Mouse (Mus musculus) cerebral cortex, adult 2 months (tissue): ENCODE results near the gene Kif9.

Source experiments
- WGBS: fragments of 180-500 bp; shearing (Covaris S2); methylation state at CpG from one replicate; pipeline ENCODE4 v1.1.7; 2018; 5-methylcytosine and 5-hydroxymethylcytosine counted together

Kif9 gene

DNA sequence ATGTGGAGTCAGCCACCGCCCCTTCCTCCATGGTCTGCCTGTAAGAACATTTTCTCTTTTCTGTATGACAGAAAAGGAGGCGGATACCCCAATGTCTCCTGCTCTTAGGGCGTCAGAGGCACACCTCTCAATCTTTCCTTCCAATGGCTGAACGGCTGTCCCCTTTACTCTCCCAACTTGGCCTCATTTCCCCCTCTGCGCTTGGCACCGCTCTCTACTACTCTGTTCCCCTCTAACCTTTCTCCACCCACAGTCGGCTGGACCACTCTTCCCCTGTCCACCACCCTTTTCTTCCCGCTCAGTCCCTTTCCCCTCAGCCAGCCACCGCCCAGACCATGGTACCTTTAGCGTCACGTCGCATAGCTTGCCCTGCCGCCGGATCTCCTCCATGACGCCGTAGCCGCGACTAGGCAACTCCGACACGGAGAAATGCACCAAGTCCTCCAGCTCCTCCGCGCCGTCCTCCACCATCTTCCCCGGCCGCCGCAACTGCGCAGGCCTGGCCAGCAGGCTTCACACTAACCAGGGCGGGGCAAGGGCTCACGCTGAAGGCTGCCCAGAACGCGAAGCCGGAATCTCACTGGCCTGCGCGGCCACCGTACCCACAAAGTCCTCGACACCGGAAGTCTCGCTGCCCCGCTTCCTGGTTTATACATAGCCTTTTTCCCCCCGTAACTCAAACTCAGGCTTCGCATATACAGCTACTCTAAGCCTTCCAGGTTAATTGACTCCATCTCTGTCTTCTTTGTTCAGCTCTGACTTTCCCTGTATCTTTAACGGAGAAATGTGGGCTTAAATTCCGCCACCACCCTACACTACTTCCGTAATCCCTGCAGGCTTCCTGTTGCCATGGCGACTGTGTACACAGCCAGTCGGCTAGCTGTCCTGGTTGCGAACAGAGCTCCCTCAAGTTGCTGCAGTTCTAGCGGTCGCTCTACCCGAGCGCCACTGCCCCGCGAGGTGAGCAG, at the start of gene Kif9, which contains the start of gene Klhl18:
Gene Kif9, plus strand, starts transcription at position 835 of the 968 bp plus-strand sequence.
Gene Klhl18, minus strand, starts transcription at position 571 of the 968 bp plus-strand sequence.
- WGBS: under 1% methylated on average over 53 of the region's 53 CpGs

GRCm38 (mm10) chr9:110431241-110431640, 45.5 kb upstream of the Kif9 start:
- 54% methylated on average over 8 of the region's 8 CpGs for WGBS

- 99% methylated on average over 2 of the region's 2 CpGs for WGBS
Measured at GRCm38 (mm10) chr9:110433045-110433444, 43.7 kb upstream of the Kif9 start.

DNA sequence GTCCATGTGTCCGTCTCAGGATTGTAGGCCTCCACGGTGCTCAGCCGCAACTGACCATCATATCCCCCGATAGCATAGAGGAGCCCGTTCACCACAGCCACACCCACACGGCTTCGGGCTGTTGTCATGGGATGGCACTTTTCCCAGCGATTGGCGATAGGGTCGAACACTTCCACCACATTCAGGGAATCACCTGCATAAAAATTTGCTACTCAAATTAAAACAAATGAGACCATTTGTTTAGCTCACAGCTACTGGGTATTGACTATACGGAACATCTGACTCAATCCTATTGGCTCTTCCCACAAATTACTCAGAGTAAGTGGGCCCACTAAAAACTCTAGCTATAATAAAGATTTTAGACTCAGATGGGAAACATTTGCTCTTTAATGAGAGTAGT, 40.7 kb upstream of the Kif9 start:
- WGBS: 91% methylated on average over 11 of the region's 11 CpGs

DNA sequence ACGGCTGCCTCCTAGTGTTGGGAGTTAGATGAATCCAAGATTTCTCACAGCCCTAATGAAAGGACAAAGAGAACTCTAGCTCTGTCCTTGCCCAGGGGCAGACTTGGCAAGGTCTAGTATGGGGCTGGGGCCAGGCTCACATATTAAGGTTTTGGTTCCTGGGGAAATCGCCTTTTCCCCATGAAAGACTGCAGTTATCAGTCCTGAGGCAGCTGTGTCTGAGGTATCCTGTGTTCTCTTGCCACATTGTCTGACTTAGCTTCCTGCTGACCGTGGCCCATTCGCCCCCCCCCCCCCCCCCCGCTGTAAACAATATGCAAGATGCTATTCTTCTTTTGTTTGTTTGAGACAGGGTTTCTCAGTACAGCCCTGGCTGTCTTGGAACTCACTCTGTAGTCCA, 36.7 kb upstream of the Kif9 start:
- 45% methylated on average over 5 of the region's 5 CpGs for WGBS

DNA sequence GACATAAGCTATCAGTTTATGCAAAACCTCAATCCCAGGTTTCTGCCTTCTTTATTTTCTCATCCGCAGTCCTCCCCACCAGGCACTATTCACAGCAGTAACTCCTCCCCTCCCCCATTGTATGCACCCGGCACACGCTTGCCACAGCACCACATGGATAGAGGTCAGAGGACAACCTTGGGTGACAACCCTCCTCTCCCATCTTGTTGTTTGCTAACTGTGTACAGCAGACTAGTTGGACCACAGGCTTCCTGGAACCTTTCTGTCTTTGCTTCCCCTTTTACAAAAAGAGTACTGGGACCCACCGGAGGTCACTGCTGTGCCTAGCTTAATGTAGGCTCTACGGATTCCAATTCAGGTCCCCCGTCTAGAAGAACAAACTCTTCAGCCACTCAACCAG, 36.2 kb upstream of the Kif9 start:
- WGBS: 88% methylated on average over 6 of the region's 6 CpGs

DNA sequence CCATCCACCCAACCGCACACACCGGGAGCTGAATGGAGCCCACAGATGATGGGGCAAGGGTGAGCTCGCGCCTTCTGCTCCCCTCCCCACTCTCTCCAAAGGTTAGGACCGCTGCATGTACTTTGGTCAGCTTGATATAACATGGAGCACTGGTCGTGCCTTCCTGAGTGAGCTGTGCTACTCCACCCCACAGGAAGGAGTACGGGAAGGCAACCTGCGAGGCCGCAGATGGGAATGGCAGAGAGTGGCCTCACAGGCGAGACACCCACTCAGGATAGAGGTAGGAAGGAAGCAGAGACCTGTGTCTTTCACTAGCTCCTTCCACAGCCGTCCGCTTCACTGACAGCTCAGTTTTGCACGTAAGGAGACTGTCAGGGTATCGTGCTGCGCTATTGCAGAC, 28.4 kb upstream of the Kif9 start:
- WGBS: 80% methylated on average over 15 of the region's 15 CpGs

- WGBS: 20% methylated on average over 11 of the region's 11 CpGs
Measured at GRCm38 (mm10) chr9:110448857-110449617, 27.7 kb upstream of the Kif9 start.

DNA sequence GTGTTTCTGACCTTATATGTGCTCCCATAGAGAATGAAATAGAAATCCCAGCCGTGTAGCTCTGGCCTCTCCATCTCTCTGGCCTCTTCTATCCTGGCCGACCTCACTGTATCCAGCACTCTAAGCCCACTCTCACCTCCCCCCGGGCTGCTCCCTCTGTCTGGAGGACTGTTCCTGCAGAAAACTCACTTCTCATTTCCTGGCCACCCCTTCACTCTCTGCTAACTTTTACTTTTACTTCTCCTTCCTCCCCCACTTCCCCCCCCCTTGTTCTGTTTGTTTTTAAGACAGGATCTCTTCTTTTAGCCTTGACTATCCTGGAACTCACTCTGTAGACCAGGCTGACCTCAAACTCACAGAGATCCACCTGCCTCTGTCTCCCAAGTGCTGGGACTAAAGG, 24.2 kb upstream of the Kif9 start:
- WGBS: 83% methylated on average over 3 of the region's 3 CpGs

- WGBS: 82% methylated on average over 3 of the region's 3 CpGs
Measured at GRCm38 (mm10) chr9:110457926-110458325, 18.8 kb upstream of the Kif9 start.

- WGBS: 70% methylated on average over 2 of the region's 2 CpGs
Measured at GRCm38 (mm10) chr9:110459145-110459727, 17.5 kb upstream of the Kif9 start.

DNA sequence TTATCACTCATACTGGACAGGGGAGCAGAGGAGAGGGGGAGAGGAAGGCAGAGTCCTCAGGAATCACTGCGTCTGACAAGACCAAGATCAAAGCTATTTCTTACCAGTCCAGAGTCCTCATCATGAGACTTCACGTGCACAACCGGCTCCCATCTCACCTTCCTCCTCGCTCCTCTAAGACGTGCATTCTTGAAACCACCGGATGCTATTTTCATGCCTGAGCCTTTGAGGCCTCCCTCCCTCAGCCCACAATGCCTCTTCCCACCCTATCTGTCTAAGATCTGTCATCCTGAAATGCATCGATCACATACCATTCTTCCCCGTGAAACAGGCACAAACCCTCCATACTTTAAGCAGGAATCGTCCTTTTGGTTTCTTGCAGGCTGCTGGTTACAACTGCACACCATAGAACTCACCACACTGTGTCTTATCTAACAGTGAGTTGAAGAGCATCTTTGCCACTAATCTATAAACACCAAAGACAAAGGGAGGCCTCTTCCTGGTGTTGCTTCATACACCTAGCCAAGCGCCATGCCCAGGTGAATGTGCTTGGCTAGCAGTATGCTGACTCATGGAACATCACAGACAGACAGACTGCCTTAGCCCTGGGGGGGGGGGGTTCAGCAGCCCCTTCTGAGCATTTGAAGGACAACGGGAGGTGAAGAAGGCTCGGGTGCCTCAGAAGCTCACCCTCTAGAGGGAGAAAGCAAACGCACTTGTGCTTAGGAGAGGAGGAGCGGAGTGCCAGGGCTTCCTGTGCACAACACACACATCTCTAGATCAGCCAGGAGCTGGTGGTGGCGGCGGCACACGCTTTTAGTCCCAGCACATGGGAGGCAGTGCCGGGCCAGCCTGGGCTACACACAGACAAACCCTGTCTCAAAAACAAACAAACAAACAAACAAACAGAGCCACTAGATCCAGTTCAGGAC, 15.6 kb upstream of the Kif9 start:
- 75% methylated on average over 18 of the region's 18 CpGs for WGBS

- 83% methylated on average over 7 of the region's 7 CpGs for WGBS
Measured at GRCm38 (mm10) chr9:110462321-110462720, 14.4 kb upstream of the Kif9 start.

DNA sequence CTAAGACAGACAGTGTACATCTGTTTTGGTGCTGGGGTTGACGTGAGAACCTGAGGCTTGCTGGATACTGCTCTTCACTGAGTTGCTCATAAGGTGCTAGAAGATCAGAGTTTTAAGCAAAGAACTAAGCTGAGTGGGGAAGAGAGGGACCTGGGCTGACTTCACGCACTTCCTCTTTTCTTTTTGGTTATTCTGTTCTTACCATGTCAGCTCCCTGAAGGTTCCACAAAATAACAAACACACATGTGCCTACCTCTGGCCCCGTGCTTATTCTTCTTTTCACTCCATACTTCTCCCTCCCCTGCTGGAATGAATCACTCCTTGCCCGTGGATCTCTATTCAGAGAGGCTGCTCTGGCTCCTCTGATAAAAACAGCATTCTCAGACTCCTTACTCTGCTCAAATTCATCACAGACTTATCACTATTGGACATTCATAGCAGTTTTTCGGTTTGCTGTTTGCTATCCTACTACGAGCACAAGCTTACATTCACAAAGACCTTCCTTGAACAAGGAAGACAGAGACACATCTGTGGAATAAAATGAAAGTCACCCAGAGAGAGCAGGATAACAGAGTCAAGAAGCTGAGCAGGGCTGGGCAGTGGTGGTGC, 12.7 kb upstream of the Kif9 start:
- 64% methylated on average over 6 of the region's 6 CpGs for WGBS

DNA sequence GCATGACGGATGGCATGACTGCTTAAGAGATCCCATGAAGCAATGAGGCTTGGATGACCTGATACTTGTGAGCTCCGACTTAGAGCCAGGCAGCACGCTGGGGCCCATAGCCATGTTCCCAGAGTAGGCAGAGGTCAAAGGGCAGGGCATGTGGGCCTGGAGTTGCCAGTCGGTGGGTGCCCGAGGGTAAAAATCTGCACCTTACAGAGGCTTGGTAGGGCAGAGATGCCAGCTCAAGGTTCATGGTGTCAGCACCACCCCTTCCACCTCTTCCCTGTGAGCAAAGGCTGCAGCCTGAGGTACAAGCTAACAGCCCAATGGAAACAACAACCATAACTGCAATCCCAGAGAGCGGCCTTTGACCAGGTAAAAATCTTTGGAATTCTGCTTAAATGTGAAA, 11.4 kb upstream of the Kif9 start:
- WGBS: 96% methylated on average over 6 of the region's 6 CpGs

DNA sequence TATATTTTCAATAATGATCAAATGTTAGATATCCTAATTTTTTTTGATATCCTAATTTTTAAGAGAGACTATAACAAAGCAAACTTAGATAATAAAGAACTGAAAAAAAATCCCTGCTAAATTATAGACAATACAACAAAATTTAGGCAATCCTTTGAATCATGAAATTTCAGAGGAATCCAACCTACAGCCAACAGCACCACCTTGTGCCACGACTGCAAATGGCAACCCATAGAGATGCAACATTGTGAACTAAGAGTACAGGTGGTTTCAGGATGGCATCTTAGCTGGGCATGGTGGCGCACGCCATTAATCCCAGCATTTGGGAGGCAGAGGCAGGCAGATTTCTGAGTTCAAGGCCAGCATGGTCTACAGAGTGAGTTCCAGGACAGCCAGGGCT, 10.6 kb upstream of the Kif9 start:
- WGBS: 80% methylated on average over 3 of the region's 3 CpGs

DNA sequence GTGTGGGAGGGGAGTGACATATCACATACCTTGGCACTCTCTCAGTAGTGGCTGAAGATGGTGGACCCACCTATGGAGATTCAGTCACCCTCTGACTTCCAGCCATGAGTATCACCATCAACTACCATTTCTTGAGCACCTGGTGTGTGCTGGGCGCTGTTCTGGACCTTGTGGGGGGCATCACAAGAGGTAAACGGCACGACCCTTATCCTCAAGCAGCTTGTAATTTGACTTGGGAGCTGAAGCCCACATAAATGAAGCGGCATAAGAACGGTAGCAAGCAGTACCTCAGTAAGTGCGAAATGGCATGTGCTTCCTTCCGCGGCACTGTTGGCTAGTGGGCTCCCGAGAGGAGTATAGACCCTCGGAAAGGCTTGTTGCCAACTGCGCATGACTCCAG, 1.2 kb downstream of the Kif9 start:
- 56% methylated on average over 11 of the region's 11 CpGs for WGBS

DNA sequence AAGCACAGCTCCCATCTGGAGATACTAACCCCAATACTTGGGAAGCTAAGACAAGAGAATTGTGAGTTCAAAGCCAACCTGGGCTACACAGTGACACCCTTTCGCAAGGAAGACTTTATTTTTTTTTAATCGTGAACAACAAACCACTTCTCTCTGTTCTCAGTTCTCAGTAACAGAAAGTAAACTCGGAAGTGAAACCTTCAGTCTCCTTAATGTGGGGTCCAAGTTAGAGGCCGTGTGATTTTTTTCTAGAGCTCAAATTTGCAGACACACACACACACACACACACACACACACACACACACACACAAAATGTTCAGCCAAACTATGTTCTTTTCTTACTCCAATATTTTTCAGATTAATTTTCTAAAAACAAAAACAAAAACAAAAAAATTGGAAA, 1.9 kb downstream of the Kif9 start:
- 79% methylated on average over 4 of the region's 4 CpGs for WGBS

DNA sequence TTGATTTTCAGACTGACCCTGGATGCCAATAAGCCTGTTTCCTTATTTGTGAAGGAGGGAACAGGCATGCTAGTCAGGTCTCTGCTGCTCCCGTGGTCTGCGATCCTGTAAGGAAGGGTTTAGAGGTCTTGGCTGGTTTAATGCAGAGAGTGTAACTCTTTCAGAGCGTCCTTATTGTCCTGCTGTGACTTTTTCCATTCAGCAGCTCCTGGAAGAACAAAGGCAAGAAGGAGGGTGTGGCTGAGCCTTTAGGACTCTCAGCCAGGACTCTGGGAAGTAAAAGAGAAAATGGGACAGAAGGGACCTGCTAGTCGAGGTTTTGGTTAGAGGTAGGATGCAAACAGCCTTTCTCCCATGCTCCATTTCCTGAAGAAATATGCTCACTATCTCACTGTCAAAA, 12.1 kb downstream of the Kif9 start:
- WGBS: 63% methylated on average over 4 of the region's 4 CpGs

- WGBS: 67% methylated on average over 5 of the region's 5 CpGs
Measured at GRCm38 (mm10) chr9:110490913-110491312, 14.2 kb downstream of the Kif9 start.

DNA sequence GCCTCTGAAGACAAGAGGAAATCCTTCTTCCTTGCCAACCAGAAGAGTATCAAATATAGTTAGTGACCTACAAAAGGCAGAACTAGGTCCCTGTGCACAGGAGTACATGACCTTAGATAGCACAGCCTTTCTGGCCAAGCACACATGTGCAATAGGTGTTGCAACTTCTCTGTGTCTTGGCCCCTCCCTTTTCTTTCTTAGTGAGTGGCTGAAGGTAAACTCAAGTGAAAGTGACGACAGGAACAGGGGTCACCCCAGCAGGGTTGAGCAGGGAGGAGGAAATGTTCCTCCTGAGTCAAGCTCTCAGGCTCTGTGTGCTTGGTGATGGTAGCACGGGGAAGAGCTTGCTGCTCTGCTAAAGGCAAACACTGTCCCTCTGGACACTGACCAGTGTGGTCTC, 49.0 kb downstream of the Kif9 start:
- WGBS: 67% methylated on average over 2 of the region's 2 CpGs
